Mouse (Mus musculus): ENCODE data around the gene Rhobtb1. TPM values are rescaled to one million over a fixed set of nuclear protein-coding genes. Genes with fewer than 3 reads are reported as not detected.

The Rhobtb1 gene
- polyA plus RNA-seq, 1 experiment: 8.0 TPM

DNA sequence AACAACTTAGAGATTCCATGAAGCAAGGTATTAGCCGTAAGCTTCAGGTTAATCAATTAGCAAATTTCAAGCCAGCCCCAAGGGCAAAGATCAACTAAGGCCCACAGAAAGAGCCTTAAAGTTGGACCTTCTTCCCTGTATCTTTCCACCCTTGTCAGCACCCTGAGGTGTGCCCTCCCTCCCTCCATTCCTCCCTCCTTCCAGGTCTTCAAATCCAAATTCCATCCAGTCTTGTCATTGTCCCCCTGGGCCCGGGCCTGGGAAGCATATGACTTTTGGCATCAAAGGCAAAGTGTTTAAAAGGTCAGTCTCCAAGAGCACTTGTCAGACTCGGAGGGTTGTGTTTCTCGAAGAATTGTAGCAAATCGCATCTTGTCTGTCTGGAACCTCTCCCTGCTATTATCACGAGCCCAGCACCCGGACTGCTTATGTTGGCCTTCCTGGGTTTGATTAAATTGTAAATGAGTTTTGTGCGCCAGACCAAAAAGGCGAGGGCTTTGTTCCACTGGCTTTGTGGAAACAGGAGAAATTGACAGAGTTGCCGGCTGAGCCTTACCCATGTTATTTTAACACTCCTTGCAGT, 116.9 kb downstream of the Rhobtb1 start:
- TF ChIP-seq POLR2A (IDR thresholded peaks at IDR 0.05; ENCODE audit: control insufficient read depth, extremely low read depth, insufficient read depth, low read length, poor library complexity) (no peak), CTCF (IDR thresholded peaks at IDR 0.05; ENCODE audit: borderline replicate concordance, control insufficient read depth, extremely low read depth, insufficient read depth, low read length, poor library complexity) (no peak)
- Histone ChIP-seq H3K4me1 (replicated peaks; ENCODE audit: control insufficient read depth, insufficient read depth, low read length) (no peaks in the 10 kb centered on the region), H3K27ac (ENCODE audit: control insufficient read depth, insufficient read depth, low read length) (no peak overlapping the region), H3K36me3 (ENCODE audit: control insufficient read depth, insufficient read depth, low read length) (no peaks in the 10 kb centered on the region), H3K27me3 (ENCODE audit: control insufficient read depth, insufficient read depth, low read length) (no peaks in the 10 kb centered on the region), H3K4me3 (ENCODE audit: control insufficient read depth, insufficient read depth, low read length) (no peak overlapping the region)
- DNase-seq: no peak
- 94% methylated on average over 10 of the region's 10 CpGs for WGBS

- DNase-seq: no peak
- H3K4me1 ChIP-seq (replicated peaks; ENCODE audit: control insufficient read depth, insufficient read depth, low read length): no peaks in the 10 kb centered on the region
- H3K27me3 ChIP-seq (ENCODE audit: control insufficient read depth, insufficient read depth, low read length): no peaks in the 10 kb centered on the region
- WGBS: 91% methylated on average over 10 of the region's 10 CpGs
- no peak overlapping the region for H3K4me3 ChIP-seq (ENCODE audit: control insufficient read depth, insufficient read depth, low read length)
- no peak overlapping the region for H3K27ac ChIP-seq (ENCODE audit: control insufficient read depth, insufficient read depth, low read length)
- TF ChIP-seq CTCF (IDR thresholded peaks at IDR 0.05; ENCODE audit: borderline replicate concordance, control insufficient read depth, extremely low read depth, insufficient read depth, low read length, poor library complexity) (no peak), POLR2A (IDR thresholded peaks at IDR 0.05; ENCODE audit: control insufficient read depth, extremely low read depth, insufficient read depth, low read length, poor library complexity) (no peak)
- no peaks in the 10 kb centered on the region for H3K36me3 ChIP-seq (ENCODE audit: control insufficient read depth, insufficient read depth, low read length)
Measured at GRCm38 (mm10) chr10:69271436-69271835, 120.2 kb downstream of the Rhobtb1 start.

- no peak for TF ChIP-seq POLR2A (IDR thresholded peaks at IDR 0.05; ENCODE audit: control insufficient read depth, extremely low read depth, insufficient read depth, low read length, poor library complexity)
- TF ChIP-seq CTCF (IDR thresholded peaks at IDR 0.05; ENCODE audit: borderline replicate concordance, control insufficient read depth, extremely low read depth, insufficient read depth, low read length, poor library complexity): no peak
- 90% methylated on average over 5 of the region's 5 CpGs for WGBS
- Histone ChIP-seq H3K27me3 (ENCODE audit: control insufficient read depth, insufficient read depth, low read length) (no peaks in the 10 kb centered on the region), H3K4me1 (replicated peaks; ENCODE audit: control insufficient read depth, insufficient read depth, low read length) (no peaks in the 10 kb centered on the region), H3K4me3 (ENCODE audit: control insufficient read depth, insufficient read depth, low read length) (no peak overlapping the region), H3K36me3 (ENCODE audit: control insufficient read depth, insufficient read depth, low read length) (no peaks in the 10 kb centered on the region), H3K27ac (ENCODE audit: control insufficient read depth, insufficient read depth, low read length) (no peak overlapping the region)
- no peak for DNase-seq
Measured at GRCm38 (mm10) chr10:69274275-69274674, 123.0 kb downstream of the Rhobtb1 start.

- no peaks in the 10 kb centered on the region for H3K27me3 ChIP-seq (ENCODE audit: control insufficient read depth, insufficient read depth, low read length)
- TF ChIP-seq POLR2A (IDR thresholded peaks at IDR 0.05; ENCODE audit: control insufficient read depth, extremely low read depth, insufficient read depth, low read length, poor library complexity): no peak
- TF ChIP-seq CTCF (IDR thresholded peaks at IDR 0.05; ENCODE audit: borderline replicate concordance, control insufficient read depth, extremely low read depth, insufficient read depth, low read length, poor library complexity): no peak
- no peak overlapping the region for H3K27ac ChIP-seq (ENCODE audit: control insufficient read depth, insufficient read depth, low read length)
- H3K36me3 ChIP-seq (ENCODE audit: control insufficient read depth, insufficient read depth, low read length): no peaks in the 10 kb centered on the region
- no peaks in the 10 kb centered on the region for H3K4me1 ChIP-seq (replicated peaks; ENCODE audit: control insufficient read depth, insufficient read depth, low read length)
- no peak for DNase-seq
- H3K4me3 ChIP-seq (ENCODE audit: control insufficient read depth, insufficient read depth, low read length): no peak overlapping the region
Measured at GRCm38 (mm10) chr10:69274705-69275104, 123.5 kb downstream of the Rhobtb1 start.

DNA sequence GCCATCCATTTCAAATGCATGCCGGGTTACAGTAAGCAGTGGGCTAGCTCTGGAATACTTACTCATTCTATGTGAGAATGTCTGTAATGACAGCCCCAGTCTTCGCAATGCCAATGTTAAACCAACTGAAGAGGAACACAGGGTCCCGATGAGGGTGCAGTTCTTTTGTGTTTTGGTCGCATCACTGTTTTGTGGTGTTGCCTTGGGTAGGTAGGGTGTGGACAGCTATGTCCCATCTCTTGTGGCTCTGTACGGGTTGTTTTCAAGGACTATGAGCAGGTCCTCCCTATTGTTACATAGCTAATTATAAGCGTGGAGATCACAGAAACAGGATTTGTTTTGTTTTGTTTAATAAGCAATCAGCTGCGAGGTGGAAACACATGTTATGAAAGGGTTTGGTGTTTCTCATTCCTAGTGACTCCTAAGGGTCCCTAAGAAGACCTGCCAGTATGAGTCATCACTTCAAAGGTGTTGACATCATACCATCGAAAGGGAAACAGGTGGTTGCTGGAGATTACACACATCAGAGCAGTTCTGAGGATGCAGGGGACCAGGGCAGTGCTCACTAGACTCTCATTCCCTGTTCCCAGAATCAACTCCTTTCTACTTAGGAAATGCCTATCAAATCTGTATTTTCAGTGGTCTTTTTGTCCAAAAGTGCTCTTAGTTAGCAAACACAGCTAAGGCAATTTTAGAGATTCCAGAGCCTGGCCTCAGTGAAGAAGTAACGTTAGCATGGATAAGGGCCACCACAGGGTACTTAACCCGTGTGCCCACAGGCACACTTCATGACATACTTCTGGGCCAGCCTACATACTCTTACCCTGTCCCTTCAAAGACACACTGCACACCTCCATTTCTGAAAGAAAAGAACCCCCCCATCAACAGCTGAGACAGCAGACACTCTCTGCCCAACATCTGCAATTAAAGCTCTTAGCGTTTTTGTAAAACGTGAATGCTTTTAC, 124.9 kb downstream of the Rhobtb1 start:
- Histone ChIP-seq H3K27ac (ENCODE audit: control insufficient read depth, insufficient read depth, low read length) (no peak overlapping the region), H3K27me3 (ENCODE audit: control insufficient read depth, insufficient read depth, low read length) (no peaks in the 10 kb centered on the region)
- WGBS: 92% methylated on average over 12 of the region's 12 CpGs

DNA sequence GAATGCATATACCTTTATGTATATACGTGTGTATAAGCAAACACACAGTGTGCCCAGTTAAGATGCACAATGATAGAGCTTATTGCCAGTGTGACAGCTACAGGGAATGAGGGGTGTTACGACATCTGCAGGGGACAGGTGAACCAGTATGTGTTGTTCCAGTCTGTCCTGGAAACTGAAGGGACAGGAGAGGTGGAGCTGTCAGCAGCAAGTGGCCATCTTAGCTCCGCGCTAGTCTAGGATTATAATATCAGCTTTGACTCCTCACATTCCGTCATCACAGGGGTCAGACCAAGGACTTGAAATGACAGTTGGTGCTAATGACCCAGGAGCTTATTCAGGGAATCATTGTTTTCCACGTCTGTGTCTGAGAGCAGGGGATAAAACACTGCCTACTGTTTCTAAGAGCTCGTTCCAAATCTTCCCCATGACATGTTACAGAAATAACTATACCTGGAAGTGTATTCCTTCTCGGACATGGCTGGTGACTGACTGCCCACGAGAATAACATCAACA, 125.7 kb downstream of the Rhobtb1 start:
- Histone ChIP-seq H3K4me1 (replicated peaks; ENCODE audit: control insufficient read depth, insufficient read depth, low read length) (no peaks in the 10 kb centered on the region), H3K27me3 (ENCODE audit: control insufficient read depth, insufficient read depth, low read length) (no peaks in the 10 kb centered on the region), H3K4me3 (ENCODE audit: control insufficient read depth, insufficient read depth, low read length) (no peak overlapping the region), H3K36me3 (ENCODE audit: control insufficient read depth, insufficient read depth, low read length) (no peaks in the 10 kb centered on the region), H3K27ac (ENCODE audit: control insufficient read depth, insufficient read depth, low read length) (no peak overlapping the region)
- no peak for DNase-seq
- TF ChIP-seq POLR2A (IDR thresholded peaks at IDR 0.05; ENCODE audit: control insufficient read depth, extremely low read depth, insufficient read depth, low read length, poor library complexity): no peak
- TF ChIP-seq CTCF (IDR thresholded peaks at IDR 0.05; ENCODE audit: borderline replicate concordance, control insufficient read depth, extremely low read depth, insufficient read depth, low read length, poor library complexity): no peak
- 94% methylated on average over 9 of the region's 9 CpGs for WGBS

More for the DNA sequence above, 124.9 kb downstream of the Rhobtb1 start:
- no peak for TF ChIP-seq POLR2A (IDR thresholded peaks at IDR 0.05; ENCODE audit: control insufficient read depth, extremely low read depth, insufficient read depth, low read length, poor library complexity)
- no peak for TF ChIP-seq CTCF (IDR thresholded peaks at IDR 0.05; ENCODE audit: borderline replicate concordance, control insufficient read depth, extremely low read depth, insufficient read depth, low read length, poor library complexity)
- Histone ChIP-seq H3K36me3 (ENCODE audit: control insufficient read depth, insufficient read depth, low read length) (no peaks in the 10 kb centered on the region), H3K4me3 (ENCODE audit: control insufficient read depth, insufficient read depth, low read length) (no peak overlapping the region), H3K4me1 (replicated peaks; ENCODE audit: control insufficient read depth, insufficient read depth, low read length) (no peaks in the 10 kb centered on the region)
- no peak for DNase-seq

All from thymus, adult 2 months (tissue).